Comparison of ENCODE assay signal across 21 mouse cellular contexts in the genomic region with DNA sequence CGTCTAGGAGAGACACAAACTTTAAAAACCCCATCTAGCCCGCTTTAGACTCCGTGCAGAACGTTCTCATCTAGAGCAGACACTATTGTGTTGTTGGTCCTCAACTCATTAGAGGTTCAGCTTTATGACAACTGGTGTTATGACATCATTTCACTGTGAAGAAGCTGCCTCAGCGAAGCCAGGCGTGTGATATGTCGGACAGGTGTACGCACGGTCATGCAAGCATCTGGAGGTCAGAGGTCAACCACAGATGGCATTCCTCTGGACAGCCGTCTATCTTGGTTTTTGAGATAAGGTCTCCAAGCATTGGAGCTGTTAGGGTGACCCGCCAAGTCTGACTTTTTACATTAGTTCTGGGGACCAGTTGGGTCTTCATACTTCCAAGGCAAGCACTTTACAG. TPM values are rescaled to one million over a fixed set of nuclear protein-coding genes. Genes with fewer than 3 reads are reported as not detected.
A peak's percentile ranks its signal among the peaks of the same experiment; 100 is the strongest.
DNase-seq lines count a peak whose midpoint lies in the region; ATAC-seq and TF ChIP-seq lines count a peak whose summit lies in the region.
"Had no signal": no experiment of that assay in that cellular context is flagged by ENCODE, and none has a peak within 500 bp of the region (broad histone marks: within the 10 kb centered on the region; RNA-seq: fewer than 3 reads in every experiment).

No protein-coding gene starts in this region.

- no peak overlapping the region for H3K27ac ChIP-seq in midbrain, embryonic 16.5 days (ENCODE audit: low read length)

- H3K27me3 ChIP-seq in C2C12 (ENCODE audit: control insufficient read depth, insufficient read depth, insufficient read length) (no peaks in the 10 kb centered on the region), myocyte (ENCODE audit: control insufficient read depth, insufficient read depth, insufficient read length) (no peaks in the 10 kb centered on the region)
- no peaks in the 10 kb centered on the region for H3K27me3 ChIP-seq in midbrain, embryonic 16.5 days (ENCODE audit: control insufficient read depth, insufficient read depth, low read depth, low read length)
- H3K27me3 ChIP-seq: Patski had no signal

- no peak overlapping the region for H3K9ac ChIP-seq in midbrain, embryonic 16.5 days (ENCODE audit: low read depth, low read length)

- TF ChIP-seq CTCF in C2C12 (IDR thresholded peaks at IDR 0.05; ENCODE audit: control insufficient read depth, insufficient read depth, insufficient read length), result no peak

- no peak for ATAC-seq in midbrain, embryonic 16.5 days
- ATAC-seq: activated CD4-positive, CD25-positive, alpha-beta regulatory T cell, adult 4 months; CD4-positive, CD25-positive, alpha-beta regulatory T cell, adult 4 months; Patski had no signal

- H3ac ChIP-seq in C2C12 (ENCODE audit: control insufficient read depth, insufficient read length, low read depth) (no peak overlapping the region), myocyte (ENCODE audit: control insufficient read depth, insufficient read length) (no peak overlapping the region)

- peak; percentile 31 for DNase-seq in yolk sac, embryonic 10.5 days (ENCODE audit: low spot score)
- no peak for DNase-seq in frontal cortex, postnatal 14 days (ENCODE audit: low spot score in 2 of 2)
- DNase-seq in cerebellum, adult 8-10 months, result no peak
- DNase-seq: adrenal gland, adult 2 months; adrenal gland, adult 8-10 months; adrenal gland, postnatal 10 days; adrenal gland, postnatal 14 days; adrenal gland, postnatal 25 days; adrenal gland, postnatal 36 days; B cell, adult 2 months; cerebellum, adult 11 months; cerebellum, adult 11-12 months; cerebellum, adult 18-20 months; cerebellum, adult 2 months had no signal

- 93% methylated on average over 11 of the region's 11 CpGs for WGBS in midbrain, embryonic 16.5 days

- H3K4me1 ChIP-seq in midbrain, embryonic 16.5 days (ENCODE audit: control insufficient read depth, insufficient read depth, low read length), result peaks cover 6% of the 10 kb centered on the region

- H3K36me3 ChIP-seq in C2C12 (ENCODE audit: control insufficient read depth, insufficient read depth) (no peaks in the 10 kb centered on the region), myocyte (ENCODE audit: control insufficient read depth, insufficient read depth) (no peaks in the 10 kb centered on the region)
- H3K36me3 ChIP-seq in midbrain, embryonic 16.5 days (ENCODE audit: control insufficient read depth, insufficient read depth, low read length), result no peaks in the 10 kb centered on the region
- H3K36me3 ChIP-seq: G1E had no signal

- H3K79me2 ChIP-seq in C2C12 (ENCODE audit: control insufficient read depth, insufficient read depth), result no peaks in the 10 kb centered on the region
- H3K79me2 ChIP-seq in myocyte (ENCODE audit: control insufficient read depth, insufficient read depth), result no peaks in the 10 kb centered on the region

- H3K79me3 ChIP-seq in C2C12 (ENCODE audit: low read depth), result no peaks in the 10 kb centered on the region

- TF ChIP-seq POLR2A in myocyte (IDR thresholded peaks at IDR 0.05; ENCODE audit: insufficient read length, low read depth), result no peak

- no peak overlapping the region for H3K4me2 ChIP-seq in myocyte (ENCODE audit: low read depth)
- no peak overlapping the region for H3K4me2 ChIP-seq in midbrain, embryonic 16.5 days (ENCODE audit: low read length)

- no peaks in the 10 kb centered on the region for H3K9me3 ChIP-seq in midbrain, embryonic 16.5 days (replicated peaks; ENCODE audit: control insufficient read depth, low read length, poor library complexity, severe bottlenecking)
- H3K9me3 ChIP-seq: G1E had no signal

- H3K4me3 ChIP-seq in C2C12 (ENCODE audit: insufficient read depth, poor library complexity, severe bottlenecking), result no peak overlapping the region
- H3K4me3 ChIP-seq in myocyte, result no peak overlapping the region
- H3K4me3 ChIP-seq in midbrain, embryonic 16.5 days (ENCODE audit: low read depth, low read length), result no peak overlapping the region

TF ChIP-seq in C2C12, 6 proteins besides CTCF, POLR2A, EP300 and RAD21:
- no peak for TF ChIP-seq CEBPB (IDR thresholded peaks at IDR 0.05; ENCODE audit: low read depth)
- no peak for TF ChIP-seq MYOG (IDR thresholded peaks at IDR 0.05; ENCODE audit: control insufficient read depth, extremely low read depth, insufficient read length)
- TF ChIP-seq MYOD1 (IDR thresholded peaks at IDR 0.05; ENCODE audit: control insufficient read depth, insufficient read length, low read depth), result peak; percentile 96

TF ChIP-seq in myocyte, 11 proteins besides CTCF, POLR2A, EP300 and RAD21:
- TF ChIP-seq USF1 (IDR thresholded peaks at IDR 0.05; ENCODE audit: low read depth) (no peak), REST (IDR thresholded peaks at IDR 0.05; ENCODE audit: insufficient read depth, insufficient read length) (no peak), SRF (IDR thresholded peaks at IDR 0.05; ENCODE audit: control insufficient read depth, insufficient read length, low read depth) (no peak), MYOG (IDR thresholded peaks at IDR 0.05; ENCODE audit: control insufficient read depth in 1 of 3, insufficient read depth in 1 of 3, insufficient read length in 2 of 3, low read depth in 2 of 3) (peak in 2 of 3 experiments; percentile 73 to 89), MYOD1 (IDR thresholded peaks at IDR 0.05; ENCODE audit: control insufficient read depth in 1 of 3, insufficient read length in 2 of 3, low read depth in 2 of 3) (peak in 2 of 3 experiments; percentile 93 to 94), E2F4 (IDR thresholded peaks at IDR 0.05; ENCODE audit: insufficient read depth) (no peak), TCF12 (IDR thresholded peaks at IDR 0.05; ENCODE audit: insufficient read depth, poor library complexity, severe bottlenecking) (peak; percentile 31), CEBPB (IDR thresholded peaks at IDR 0.05; ENCODE audit: insufficient read depth, poor library complexity, severe bottlenecking) (no peak), POLR2AphosphoS2 (IDR thresholded peaks at IDR 0.05; ENCODE audit: insufficient read length, low read depth) (no peak), TCF3 (IDR thresholded peaks at IDR 0.05; ENCODE audit: insufficient read length, low read depth) (peak; percentile 78), MAX (IDR thresholded peaks at IDR 0.05; ENCODE audit: low read depth) (no peak)

RNA-seq across cellular contexts. Expression of a gene that starts 4.3 kb away (rescaled TPM):
- 24.7 TPM for polyA plus RNA-seq in C2C12 (2012; fragmentation: generic; extraction: Trizol)
- polyA plus RNA-seq in myocyte (2012; fragmentation: generic; extraction: Trizol), result 59.7 TPM
- polyA plus RNA-seq in midbrain, embryonic 16.5 days (2015; fragmentation: Nextera tagmentation; extraction: Ambion mirVana), result 122 and 130 TPM in 2 replicates

RNA-seq across cellular contexts. Expression of a gene that starts 5.1 kb away (rescaled TPM):
- polyA plus RNA-seq in C2C12 (2012; fragmentation: generic; extraction: Trizol) (not detected), myocyte (2012; fragmentation: generic; extraction: Trizol) (0.06 TPM)
- polyA plus RNA-seq in midbrain, embryonic 16.5 days (2015; fragmentation: Nextera tagmentation; extraction: Ambion mirVana), result 0.53 and 0.73 TPM in 2 replicates
- polyA plus RNA-seq: G1E had no signal

RNA-seq across cellular contexts. Expression of a gene that starts 38.8 kb away (rescaled TPM):
- 118 TPM for polyA plus RNA-seq in C2C12 (2012; fragmentation: generic; extraction: Trizol)
- polyA plus RNA-seq in myocyte (2012; fragmentation: generic; extraction: Trizol), result 99.1 TPM
- 209 and 211 TPM in 2 replicates for polyA plus RNA-seq in midbrain, embryonic 16.5 days (2015; fragmentation: Nextera tagmentation; extraction: Ambion mirVana)
